Mouse (Mus musculus) liver, embryonic 16.5 days (tissue): ENCODE measurements at regions not wholly inside any gene's neighbourhood (a gene's known extent, or its start where the extent isn't known, plus 50 kb on each side); places are given as distances from the start of the nearest gene placed in this dataset.

Source experiments
- ATAC-seq: fragments of 200-750 bp; cut with Nextera tagmentation; 2 replicates; pipeline ENCODE4 v1.8.0; 2017; ENCODE audit warnings: low read depth, mild to moderate bottlenecking, moderate number of reproducible peaks, moderate library complexity
- H3K27ac ChIP-seq: fragments of 300-500 bp; sonication (generic); 2 replicates; pipeline ENCODE4 v1.5.1; 2014; ENCODE audit warnings: mild to moderate bottlenecking, low read length
- H3K27me3 ChIP-seq: fragments of 300-500 bp; sonication (generic); 2 replicates; pipeline ENCODE4 v1.6.1; 2014; ENCODE audit warnings: low read depth, low read length, mixed read lengths; ENCODE audit not compliant: control insufficient read depth, insufficient read depth
- H3K36me3 ChIP-seq: fragments of 300-500 bp; sonication (generic); 2 replicates; pipeline ENCODE4 v1.6.1; 2014; ENCODE audit warnings: mild to moderate bottlenecking; ENCODE audit not compliant: control insufficient read depth, insufficient read depth
- H3K4me1 ChIP-seq: fragments of 300-500 bp; sonication (generic); 2 replicates; pipeline ENCODE4 v1.6.1; 2014; ENCODE audit warnings: low read depth, low read length, mixed read lengths; ENCODE audit not compliant: control insufficient read depth
- H3K4me2 ChIP-seq: fragments of 300-500 bp; sonication (generic); 2 replicates; pipeline ENCODE4 v1.6.1; 2014; ENCODE audit warnings: low read depth, low read length, mixed read lengths
- H3K4me3 ChIP-seq: fragments of 300-500 bp; sonication (generic); 2 replicates; pipeline ENCODE4 v1.5.1; 2014; ENCODE audit warnings: low read depth, mild to moderate bottlenecking, low read length
- H3K9ac ChIP-seq: fragments of 300-500 bp; sonication (generic); 2 replicates; pipeline ENCODE4 v1.6.1; 2014; ENCODE audit warnings: low read depth, low read length
- H3K9me3 ChIP-seq: fragments of 300-500 bp; sonication (generic); replicated peaks from 2 replicates; pipeline ENCODE4 v1.6.1; 2016; ENCODE audit warnings: low read length; ENCODE audit not compliant: control insufficient read depth
- WGBS: fragments of 180-500 bp; shearing (Covaris S2); extraction: QIAGEN DNeasy Blood & Tissue Kit; methylation state at CpG from one replicate; pipeline ENCODE4 v1.1.7; 2014; ENCODE audit not compliant: insufficient replicate concordance; 5-methylcytosine and 5-hydroxymethylcytosine counted together

- H3K9ac ChIP-seq = no peak overlapping the region
- 63% methylated on average over 15 of the region's 15 CpGs for WGBS
- no peaks in the 10 kb centered on the region for H3K4me1 ChIP-seq
- no peak for ATAC-seq
- H3K27me3 ChIP-seq = no peaks in the 10 kb centered on the region
- H3K4me2 ChIP-seq = no peak overlapping the region
- no peaks in the 10 kb centered on the region for H3K36me3 ChIP-seq
- H3K9me3 ChIP-seq = no peaks in the 10 kb centered on the region
- H3K4me3 ChIP-seq = no peak overlapping the region
- H3K27ac ChIP-seq = no peak overlapping the region
Observed at GRCm38 (mm10) chr4:106025966-106026637, 236.4 kb downstream of the Gm12728 start.

- no peak overlapping the region for H3K4me3 ChIP-seq
- H3K27ac ChIP-seq = no peak overlapping the region
- H3K27me3 ChIP-seq = no peaks in the 10 kb centered on the region
- H3K36me3 ChIP-seq = no peaks in the 10 kb centered on the region
- H3K9me3 ChIP-seq = no peaks in the 10 kb centered on the region
- H3K4me2 ChIP-seq = no peak overlapping the region
- ATAC-seq = no peak
- no peaks in the 10 kb centered on the region for H3K4me1 ChIP-seq
- 56% methylated on average over 7 of the region's 7 CpGs for WGBS
- H3K9ac ChIP-seq = no peak overlapping the region
Observed at GRCm38 (mm10) chr4:106040376-106040775, 250.7 kb downstream of the Gm12728 start.

GRCm38 (mm10) chr4:106042456-106042855 lies 252.8 kb downstream of the Gm12728 start:
- WGBS = 26% methylated on average over 3 of the region's 3 CpGs
- Histone ChIP-seq H3K27me3 (no peaks in the 10 kb centered on the region), H3K9ac (no peak overlapping the region), H3K4me3 (no peak overlapping the region), H3K4me2 (no peak overlapping the region), H3K27ac (no peak overlapping the region), H3K4me1 (no peaks in the 10 kb centered on the region), H3K36me3 (no peaks in the 10 kb centered on the region), H3K9me3 (no peaks in the 10 kb centered on the region)
- ATAC-seq = no peak

GRCm38 (mm10) chr4:106043661-106044060 lies 254.0 kb downstream of the Gm12728 start:
- Histone ChIP-seq H3K36me3 (no peaks in the 10 kb centered on the region), H3K4me3 (no peak overlapping the region), H3K27ac (no peak overlapping the region), H3K27me3 (no peaks in the 10 kb centered on the region), H3K9ac (no peak overlapping the region), H3K4me1 (no peaks in the 10 kb centered on the region), H3K4me2 (no peak overlapping the region), H3K9me3 (no peaks in the 10 kb centered on the region)
- 72% methylated on average over 9 of the region's 9 CpGs for WGBS
- ATAC-seq = no peak

GRCm38 (mm10) chr4:106048053-106048452 lies 258.4 kb downstream of the Gm12728 start:
- H3K9ac ChIP-seq = no peak overlapping the region
- no peaks in the 10 kb centered on the region for H3K4me1 ChIP-seq
- no peaks in the 10 kb centered on the region for H3K27me3 ChIP-seq
- ATAC-seq = no peak
- no peak overlapping the region for H3K4me2 ChIP-seq
- 54% methylated on average over 8 of the region's 8 CpGs for WGBS
- H3K27ac ChIP-seq = no peak overlapping the region
- no peak overlapping the region for H3K4me3 ChIP-seq
- no peaks in the 10 kb centered on the region for H3K36me3 ChIP-seq
- no peaks in the 10 kb centered on the region for H3K9me3 ChIP-seq

GRCm38 (mm10) chr4:106048797-106049196 lies 259.1 kb downstream of the Gm12728 start:
- no peaks in the 10 kb centered on the region for H3K4me1 ChIP-seq
- no peak for ATAC-seq
- H3K27ac ChIP-seq = no peak overlapping the region
- no peak overlapping the region for H3K4me2 ChIP-seq
- no peak overlapping the region for H3K9ac ChIP-seq
- H3K27me3 ChIP-seq = no peaks in the 10 kb centered on the region
- H3K36me3 ChIP-seq = no peaks in the 10 kb centered on the region
- no peaks in the 10 kb centered on the region for H3K9me3 ChIP-seq
- no peak overlapping the region for H3K4me3 ChIP-seq
- WGBS = 52% methylated on average over 8 of the region's 8 CpGs

- no peaks in the 10 kb centered on the region for H3K4me1 ChIP-seq
- H3K4me3 ChIP-seq = no peak overlapping the region
- H3K27me3 ChIP-seq = no peaks in the 10 kb centered on the region
- no peak overlapping the region for H3K27ac ChIP-seq
- no peaks in the 10 kb centered on the region for H3K36me3 ChIP-seq
- 39% methylated on average over 3 of the region's 3 CpGs for WGBS
- H3K4me2 ChIP-seq = no peak overlapping the region
- no peak overlapping the region for H3K9ac ChIP-seq
- ATAC-seq = no peak
- no peaks in the 10 kb centered on the region for H3K9me3 ChIP-seq
Observed at GRCm38 (mm10) chr4:106049880-106050279, 260.2 kb downstream of the Gm12728 start.

GRCm38 (mm10) chr4:106050297-106050696 lies 260.6 kb downstream of the Gm12728 start:
- Histone ChIP-seq H3K4me3 (no peak overlapping the region), H3K27ac (no peak overlapping the region), H3K4me2 (no peak overlapping the region), H3K9ac (no peak overlapping the region), H3K9me3 (no peaks in the 10 kb centered on the region), H3K27me3 (no peaks in the 10 kb centered on the region), H3K4me1 (no peaks in the 10 kb centered on the region), H3K36me3 (no peaks in the 10 kb centered on the region)
- 64% methylated on average over 3 of the region's 3 CpGs for WGBS
- no peak for ATAC-seq

GRCm38 (mm10) chr4:106053496-106053895 lies 262.5 kb upstream of the Usp24 start:
- Histone ChIP-seq H3K27me3 (no peaks in the 10 kb centered on the region), H3K9me3 (no peaks in the 10 kb centered on the region), H3K4me3 (no peak overlapping the region), H3K36me3 (no peaks in the 10 kb centered on the region), H3K27ac (no peak overlapping the region), H3K4me1 (no peaks in the 10 kb centered on the region), H3K4me2 (no peak overlapping the region), H3K9ac (no peak overlapping the region)
- WGBS = 24% methylated on average over 9 of the region's 9 CpGs
- no peak for ATAC-seq
